Mouse (Mus musculus): ENCODE measurements at regions not wholly inside any gene's neighbourhood (a gene's known extent, or its start where the extent isn't known, plus 50 kb on each side); places are given as distances from the start of the nearest gene placed in this dataset.

DNA sequence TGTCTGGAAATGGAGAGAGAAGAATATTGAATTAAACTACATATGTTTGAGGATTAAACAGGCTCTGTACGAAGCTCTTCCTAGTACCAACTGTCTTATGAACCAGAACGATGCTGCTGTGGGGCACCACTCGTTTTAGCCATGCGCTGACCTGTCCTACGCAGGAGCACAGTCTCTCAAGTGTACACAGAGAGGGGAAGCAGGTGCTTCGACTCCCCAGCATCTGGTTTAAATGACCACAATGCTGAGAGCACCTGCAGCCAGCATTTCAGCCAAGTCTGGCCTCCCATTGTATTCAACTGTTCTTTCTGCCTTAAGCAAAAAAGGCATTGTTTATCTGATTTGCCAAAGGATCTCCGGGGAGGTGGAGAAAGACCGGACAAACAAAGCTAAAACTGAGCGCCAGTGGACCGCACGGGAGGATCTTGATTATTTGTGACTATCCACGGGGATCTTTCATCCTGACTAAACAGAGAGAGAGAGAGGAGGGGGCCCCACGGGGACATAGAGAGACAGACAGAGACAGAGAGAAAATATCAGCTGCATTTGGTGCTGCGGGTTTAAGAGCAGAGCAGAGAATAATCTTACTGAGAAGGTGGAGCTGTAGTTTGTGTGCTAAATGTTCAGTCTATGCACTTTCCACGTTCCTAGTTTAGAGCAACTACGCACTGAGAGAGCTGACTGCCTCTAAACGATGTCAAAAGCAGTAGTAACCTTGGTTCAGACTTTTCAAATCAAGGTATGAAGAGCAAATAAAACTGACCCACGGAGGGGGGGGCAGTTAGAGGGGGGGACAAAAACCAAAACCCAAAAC is 66.8 kb upstream of the Prep start:
- peak overlapping the region; percentile 85 for H3K27ac ChIP-seq (ENCODE audit: low read depth, low read length)
- H3K9me3 ChIP-seq (ENCODE audit: control insufficient read depth), result no peaks in the 10 kb centered on the region
- H3K27me3 ChIP-seq (replicated peaks; ENCODE audit: control insufficient read depth, insufficient read depth, low read length), result no peaks in the 10 kb centered on the region
- WGBS, result 6% methylated on average over 18 of the region's 18 CpGs
- no peaks in the 10 kb centered on the region for H3K36me3 ChIP-seq (ENCODE audit: control insufficient read depth, insufficient read depth)
- H3K9ac ChIP-seq (ENCODE audit: low read depth, low read length), result peak overlapping the region; percentile 43; the same call in 1 of the 2 replicates
- 0 out of 2 replicates have a peak, but pooled peaks have one; percentile 22 for ATAC-seq
- H3K4me1 ChIP-seq (replicated peaks; ENCODE audit: control insufficient read depth, insufficient read depth, low read length), result peaks cover 4% of the 10 kb centered on the region; the same call in 1 of the 2 replicates
- H3K4me2 ChIP-seq (replicated peaks; ENCODE audit: low read depth), result peak overlapping the region; percentile 70
- H3K4me3 ChIP-seq (ENCODE audit: low read depth, low read length), result peak overlapping the region; percentile 32
- no peak for TF ChIP-seq CTCF (IDR thresholded peaks at IDR 0.05; ENCODE audit: low read depth)

DNA sequence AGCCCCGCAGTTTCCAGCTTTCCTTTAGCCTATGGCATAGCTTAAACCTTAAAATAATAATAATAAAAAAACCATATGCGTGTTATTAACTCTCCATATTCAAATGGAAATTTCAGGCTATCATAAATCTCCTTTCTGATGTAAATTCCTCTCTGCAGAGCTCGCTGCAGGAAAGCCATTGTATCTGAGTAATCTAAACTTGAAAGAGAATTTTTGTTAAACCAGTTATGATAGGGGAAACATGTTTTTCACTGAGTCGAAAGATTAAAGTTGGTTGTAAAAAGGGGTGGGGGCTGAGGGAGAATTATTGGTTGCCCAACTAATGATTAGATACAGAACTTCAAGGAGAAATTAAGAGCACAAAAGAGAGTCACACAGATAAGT is 69.1 kb upstream of the Prep start:
- H3K27me3 ChIP-seq (replicated peaks; ENCODE audit: control insufficient read depth, insufficient read depth, low read length), result no peaks in the 10 kb centered on the region
- H3K4me1 ChIP-seq (replicated peaks; ENCODE audit: control insufficient read depth, insufficient read depth, low read length), result peaks cover 8% of the 10 kb centered on the region
- H3K4me2 ChIP-seq (replicated peaks; ENCODE audit: low read depth), result peak overlapping the region; percentile 55
- H3K9ac ChIP-seq (ENCODE audit: low read depth, low read length), result peak overlapping the region; percentile 23; the same call in 1 of the 2 replicates
- no peaks in the 10 kb centered on the region for H3K36me3 ChIP-seq (ENCODE audit: control insufficient read depth, insufficient read depth)
- peak overlapping the region; percentile 50; the same call in 1 of the 2 replicates for H3K27ac ChIP-seq (ENCODE audit: low read depth, low read length)
- no peak for ATAC-seq
- no peak for TF ChIP-seq CTCF (IDR thresholded peaks at IDR 0.05; ENCODE audit: low read depth)
- H3K4me3 ChIP-seq (ENCODE audit: low read depth, low read length), result no peak overlapping the region
- H3K9me3 ChIP-seq (ENCODE audit: control insufficient read depth), result no peaks in the 10 kb centered on the region
- WGBS, result 3% methylated on average over 4 of the region's 4 CpGs

GRCm38 (mm10) chr10:44997184-44997905 is 69.7 kb upstream of the Prep start:
- Histone ChIP-seq H3K27me3 (replicated peaks; ENCODE audit: control insufficient read depth, insufficient read depth, low read length) (no peaks in the 10 kb centered on the region), H3K4me2 (replicated peaks; ENCODE audit: low read depth) (peak overlapping the region; percentile 55), H3K4me3 (ENCODE audit: low read depth, low read length) (peak overlapping the region; percentile 23), H3K9me3 (ENCODE audit: control insufficient read depth) (no peaks in the 10 kb centered on the region), H3K27ac (ENCODE audit: low read depth, low read length) (peak overlapping the region; percentile 50), H3K36me3 (ENCODE audit: control insufficient read depth, insufficient read depth) (no peaks in the 10 kb centered on the region), H3K4me1 (replicated peaks; ENCODE audit: control insufficient read depth, insufficient read depth, low read length) (peaks cover 8% of the 10 kb centered on the region), H3K9ac (ENCODE audit: low read depth, low read length) (peak overlapping the region; percentile 23; the same call in 1 of the 2 replicates)
- WGBS, result 7% methylated on average over 13 of the region's 14 CpGs
- ATAC-seq, result no peak
- TF ChIP-seq CTCF (IDR thresholded peaks at IDR 0.05; ENCODE audit: low read depth), result no peak

DNA sequence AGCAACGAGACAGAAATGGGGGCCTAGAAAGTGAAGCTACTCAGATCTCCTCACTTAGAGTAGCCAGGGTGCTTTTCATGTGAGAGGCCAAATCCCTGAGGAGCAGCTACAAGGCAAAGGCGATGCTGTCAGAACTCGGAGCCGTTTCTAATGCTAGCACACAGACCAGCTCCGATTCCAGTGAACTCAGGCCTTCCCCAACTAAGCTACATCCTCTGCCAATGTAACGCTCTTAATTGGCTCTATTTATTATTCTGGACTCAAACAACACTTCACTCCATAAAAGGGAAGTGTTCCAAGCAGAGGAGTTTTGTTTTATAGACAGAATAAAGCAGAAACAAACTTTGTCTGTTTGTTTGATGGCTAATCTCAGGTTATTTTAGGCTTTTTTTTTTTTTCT is 71.2 kb upstream of the Prep start:
- H3K36me3 ChIP-seq (ENCODE audit: control insufficient read depth, insufficient read depth), result no peaks in the 10 kb centered on the region
- no peaks in the 10 kb centered on the region for H3K9me3 ChIP-seq (ENCODE audit: control insufficient read depth)
- H3K4me3 ChIP-seq (ENCODE audit: low read depth, low read length), result no peak overlapping the region
- no peak for ATAC-seq
- no peaks in the 10 kb centered on the region for H3K27me3 ChIP-seq (replicated peaks; ENCODE audit: control insufficient read depth, insufficient read depth, low read length)
- 70% methylated on average over 6 of the region's 6 CpGs for WGBS
- TF ChIP-seq CTCF (IDR thresholded peaks at IDR 0.05; ENCODE audit: low read depth), result no peak
- peaks cover 8% of the 10 kb centered on the region for H3K4me1 ChIP-seq (replicated peaks; ENCODE audit: control insufficient read depth, insufficient read depth, low read length)
- no peak overlapping the region for H3K27ac ChIP-seq (ENCODE audit: low read depth, low read length)
- no peak overlapping the region for H3K4me2 ChIP-seq (replicated peaks; ENCODE audit: low read depth)
- no peak overlapping the region for H3K9ac ChIP-seq (ENCODE audit: low read depth, low read length)

GRCm38 (mm10) chr10:44994385-44995281 is 72.4 kb upstream of the Prep start:
- no peaks in the 10 kb centered on the region for H3K36me3 ChIP-seq (ENCODE audit: control insufficient read depth, insufficient read depth)
- H3K27me3 ChIP-seq (replicated peaks; ENCODE audit: control insufficient read depth, insufficient read depth, low read length), result no peaks in the 10 kb centered on the region
- no peak overlapping the region for H3K4me3 ChIP-seq (ENCODE audit: low read depth, low read length)
- 40% methylated on average over 17 of the region's 17 CpGs for WGBS
- no peak for TF ChIP-seq CTCF (IDR thresholded peaks at IDR 0.05; ENCODE audit: low read depth)
- no peak overlapping the region for H3K9ac ChIP-seq (ENCODE audit: low read depth, low read length)
- peaks cover 8% of the 10 kb centered on the region; the same call in 1 of the 2 replicates for H3K4me1 ChIP-seq (replicated peaks; ENCODE audit: control insufficient read depth, insufficient read depth, low read length)
- no peaks in the 10 kb centered on the region for H3K9me3 ChIP-seq (ENCODE audit: control insufficient read depth)
- peak overlapping the region; percentile 33 for H3K4me2 ChIP-seq (replicated peaks; ENCODE audit: low read depth)
- 0 out of 2 replicates have a peak, but pooled peaks have one; percentile 29 for ATAC-seq
- peak overlapping the region; percentile 36 for H3K27ac ChIP-seq (ENCODE audit: low read depth, low read length)

Data from intestine, postnatal 0 days (tissue).